Mouse (Mus musculus): ENCODE measurements around the gene Tmem91. TPM values are rescaled to one million over a fixed set of nuclear protein-coding genes. Genes with fewer than 3 reads are reported as not detected.

Gene Tmem91
- polyA plus RNA-seq, 1 experiment from 2014 or later: 1.0 TPM

- 62% methylated on average over 5 of the region's 5 CpGs for WGBS (ENCODE audit: insufficient replicate concordance)
- Histone ChIP-seq H3K27ac (no peak overlapping the region), H3K9me3 (replicated peaks) (no peaks in the 10 kb centered on the region), H3K36me3 (peaks cover 16% of the 10 kb centered on the region; the same call in 1 of the 2 replicates), H3K4me1 (replicated peaks) (peaks cover 40% of the 10 kb centered on the region), H3K4me3 (replicated peaks) (no peak overlapping the region), H3K27me3 (0 out of 2 replicates have a peak, but pooled peaks cover 4% of the 10 kb centered on the region), H3K9ac (no peak overlapping the region), H3K4me2 (no peak overlapping the region)
- DNase-seq (no peak), ATAC-seq (ENCODE audit: low read depth) (no peak)
Measured at GRCm38 (mm10) chr7:25624851-25625250, 50.1 kb downstream of the Tmem91 start.

DNA sequence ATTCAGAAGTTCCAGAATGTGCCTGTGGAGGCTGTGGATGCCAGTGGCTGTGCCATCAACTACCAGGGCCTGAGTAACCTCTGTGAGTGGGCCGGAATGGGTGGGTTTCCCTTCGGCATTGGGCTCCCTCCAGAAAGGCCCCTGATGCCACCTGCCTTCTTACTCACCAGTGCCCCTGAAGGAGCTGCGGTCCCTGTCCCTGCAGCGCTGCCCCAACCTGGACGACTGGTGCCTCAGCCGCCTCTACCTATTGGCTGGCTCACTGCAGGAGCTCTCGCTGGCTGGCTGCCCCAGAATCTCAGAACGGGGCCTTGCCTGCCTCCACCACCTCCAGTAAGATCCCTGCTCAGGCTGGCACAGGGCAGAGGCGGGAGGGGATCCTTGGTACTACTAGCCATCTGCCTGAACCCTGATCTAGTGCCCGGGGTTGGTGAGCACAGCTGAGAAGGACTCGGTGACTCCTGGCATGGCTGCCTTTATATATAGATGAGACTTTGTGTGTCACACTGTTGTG is 51.1 kb downstream of the Tmem91 start:
- Histone ChIP-seq H3K4me1 (replicated peaks) (peaks cover 47% of the 10 kb centered on the region), H3K4me3 (replicated peaks) (no peak overlapping the region), H3K27me3 (0 out of 2 replicates have a peak, but pooled peaks cover 4% of the 10 kb centered on the region), H3K9me3 (replicated peaks) (no peaks in the 10 kb centered on the region), H3K36me3 (peaks cover 16% of the 10 kb centered on the region; the same call in 1 of the 2 replicates), H3K9ac (no peak overlapping the region), H3K4me2 (no peak overlapping the region), H3K27ac (no peak overlapping the region)
- ATAC-seq (ENCODE audit: low read depth) (no peak), DNase-seq (no peak)
- 81% methylated on average over 11 of the region's 11 CpGs for WGBS (ENCODE audit: insufficient replicate concordance)

DNA sequence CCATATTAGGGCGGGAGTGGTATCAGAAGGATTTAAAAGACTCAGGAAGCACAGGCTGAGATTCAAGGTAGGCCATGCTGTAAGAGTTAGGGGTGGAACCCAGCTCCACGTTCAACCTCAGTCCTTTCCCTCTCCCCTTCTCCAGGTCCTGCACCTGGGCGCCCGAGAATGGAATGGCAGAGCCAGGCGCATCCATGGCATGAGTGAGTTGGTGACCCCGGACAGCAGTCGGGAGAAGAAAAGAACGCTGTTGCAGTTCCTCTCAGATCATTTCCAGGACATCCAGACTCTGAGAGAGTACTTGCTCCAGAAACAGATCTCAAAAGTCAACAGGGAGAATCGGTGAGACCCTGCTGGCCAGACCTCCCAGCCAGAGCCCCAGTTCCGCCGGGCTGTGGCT is 54.2 kb downstream of the Tmem91 start:
- Histone ChIP-seq H3K4me1 (replicated peaks) (peaks cover 23% of the 10 kb centered on the region), H3K4me2 (no peak overlapping the region), H3K27me3 (no peaks in the 10 kb centered on the region), H3K9ac (no peak overlapping the region), H3K36me3 (peaks cover 16% of the 10 kb centered on the region; the same call in 1 of the 2 replicates), H3K9me3 (replicated peaks) (no peaks in the 10 kb centered on the region), H3K4me3 (replicated peaks) (no peak overlapping the region), H3K27ac (no peak overlapping the region)
- DNase-seq (no peak), ATAC-seq (ENCODE audit: low read depth) (no peak)
- 76% methylated on average over 11 of the region's 11 CpGs for WGBS (ENCODE audit: insufficient replicate concordance)

GRCm38 (mm10) chr7:25620101-25620500 is 54.9 kb downstream of the Tmem91 start:
- Histone ChIP-seq H3K4me2 (peak overlapping the region; percentile 73), H3K36me3 (peaks cover 16% of the 10 kb centered on the region; the same call in 1 of the 2 replicates), H3K9ac (no peak overlapping the region; the same call in 1 of the 2 replicates), H3K27ac (no peak overlapping the region), H3K27me3 (no peaks in the 10 kb centered on the region), H3K9me3 (replicated peaks) (no peaks in the 10 kb centered on the region), H3K4me1 (replicated peaks) (peaks cover 24% of the 10 kb centered on the region), H3K4me3 (replicated peaks) (peak overlapping the region; percentile 67)
- WGBS (ENCODE audit: insufficient replicate concordance): 80% methylated on average over 5 of the region's 5 CpGs
- DNase-seq: no peak
- ATAC-seq (ENCODE audit: low read depth): no peak

DNA sequence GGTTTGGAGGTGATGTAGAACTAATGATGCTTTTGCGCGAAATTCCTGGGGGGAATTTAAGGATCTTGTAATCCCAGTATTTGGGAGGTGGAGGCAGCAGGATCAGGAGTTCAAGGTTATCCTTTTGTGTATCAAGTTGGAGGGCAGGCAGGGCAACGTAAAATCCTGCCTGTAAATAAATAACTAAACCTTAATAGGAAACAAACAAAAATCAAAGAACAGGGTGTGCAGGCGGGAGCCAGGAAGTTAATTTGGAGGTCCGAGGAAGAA is 55.3 kb downstream of the Tmem91 start:
- Histone ChIP-seq H3K4me3 (replicated peaks) (peak overlapping the region; percentile 67), H3K4me2 (peak overlapping the region; percentile 73), H3K9me3 (replicated peaks) (no peaks in the 10 kb centered on the region), H3K9ac (peak overlapping the region; percentile 59), H3K36me3 (peaks cover 14% of the 10 kb centered on the region; the same call in 1 of the 2 replicates), H3K4me1 (replicated peaks) (peaks cover 24% of the 10 kb centered on the region), H3K27ac (no peak overlapping the region), H3K27me3 (no peaks in the 10 kb centered on the region)
- 19% methylated on average over 5 of the region's 5 CpGs for WGBS (ENCODE audit: insufficient replicate concordance)
- DNase-seq (no peak), ATAC-seq (ENCODE audit: low read depth) (no peak)

Other genes starting within 250 kb of the Tmem91 start
- gene Ceacam1, start 197.6 kb downstream of the Tmem91 start, polyA plus RNA-seq (2015; fragmentation: Nextera tagmentation; extraction: Ambion mirVana): 1.7 and 2.5 TPM in 2 replicates
- 0.03 TPM in 1 of 2 replicates, not detected in the other for gene Ceacam2, start 135.3 kb downstream of the Tmem91 start, polyA plus RNA-seq (2015; fragmentation: Nextera tagmentation; extraction: Ambion mirVana)
- 0.32 TPM in 2 replicates for gene Erich4, start 59.3 kb downstream of the Tmem91 start, polyA plus RNA-seq (2015; fragmentation: Nextera tagmentation; extraction: Ambion mirVana)
- 10.4 and 11.3 TPM in 2 replicates for gene Dmac2, start 55.8 kb downstream of the Tmem91 start, polyA plus RNA-seq (2015; fragmentation: Nextera tagmentation; extraction: Ambion mirVana)
- gene B3gnt8, start 48.5 kb downstream of the Tmem91 start, polyA plus RNA-seq (2015; fragmentation: Nextera tagmentation; extraction: Ambion mirVana): 2.1 and 2.2 TPM in 2 replicates
- gene Bckdha, start 16.2 kb downstream of the Tmem91 start, polyA plus RNA-seq (2015; fragmentation: Nextera tagmentation; extraction: Ambion mirVana): 20.0 and 21.6 TPM in 2 replicates
- gene Exosc5, start 16.0 kb downstream of the Tmem91 start, polyA plus RNA-seq (2015; fragmentation: Nextera tagmentation; extraction: Ambion mirVana): 62.3 and 68.8 TPM in 2 replicates
- gene B9d2, start 5.6 kb upstream of the Tmem91 start, polyA plus RNA-seq (2015; fragmentation: Nextera tagmentation; extraction: Ambion mirVana): 21.8 and 25.1 TPM in 2 replicates
- 6.1 and 6.9 TPM in 2 replicates for gene Tgfb1, start 11.8 kb upstream of the Tmem91 start, polyA plus RNA-seq (2015; fragmentation: Nextera tagmentation; extraction: Ambion mirVana)
- gene Ccdc97, start 43.9 kb upstream of the Tmem91 start, polyA plus RNA-seq (2015; fragmentation: Nextera tagmentation; extraction: Ambion mirVana): 8.8 and 10.7 TPM in 2 replicates
- 31.4 and 36.3 TPM in 2 replicates for gene Hnrnpul1, start 79.6 kb upstream of the Tmem91 start, polyA plus RNA-seq (2015; fragmentation: Nextera tagmentation; extraction: Ambion mirVana)
- gene Axl, start 113.5 kb upstream of the Tmem91 start, polyA plus RNA-seq (2015; fragmentation: Nextera tagmentation; extraction: Ambion mirVana): 13.3 and 14.5 TPM in 2 replicates
- gene Cyp2s1, start 141.7 kb upstream of the Tmem91 start, polyA plus RNA-seq (2015; fragmentation: Nextera tagmentation; extraction: Ambion mirVana): 0.34 and 0.38 TPM in 2 replicates
- gene Cyp2b10, start 222.5 kb upstream of the Tmem91 start, polyA plus RNA-seq (2015; fragmentation: Nextera tagmentation; extraction: Ambion mirVana): 0.05 and 0.06 TPM in 2 replicates

All from liver, embryonic 13.5 days (tissue).